Mouse (Mus musculus): ENCODE results near the gene Gm4779.
A peak's percentile ranks its signal among the peaks of the same experiment; 100 is the strongest.
"Not testable (repeated sequence)": the region's sequence is repeated elsewhere in the genome, so short reads cannot be mapped to it uniquely, and the experiment has no call there.

The Gm4779 gene

GRCm38 (mm10) chrX:101794342-101794741 is at the start of gene Gm4779, which contains the start of gene 8030474K03Rik:
Gm4779 (minus strand) TSS chrX:101794423.
8030474K03Rik (plus strand) TSS chrX:101794656.
- no peak for DNase-seq

DNA sequence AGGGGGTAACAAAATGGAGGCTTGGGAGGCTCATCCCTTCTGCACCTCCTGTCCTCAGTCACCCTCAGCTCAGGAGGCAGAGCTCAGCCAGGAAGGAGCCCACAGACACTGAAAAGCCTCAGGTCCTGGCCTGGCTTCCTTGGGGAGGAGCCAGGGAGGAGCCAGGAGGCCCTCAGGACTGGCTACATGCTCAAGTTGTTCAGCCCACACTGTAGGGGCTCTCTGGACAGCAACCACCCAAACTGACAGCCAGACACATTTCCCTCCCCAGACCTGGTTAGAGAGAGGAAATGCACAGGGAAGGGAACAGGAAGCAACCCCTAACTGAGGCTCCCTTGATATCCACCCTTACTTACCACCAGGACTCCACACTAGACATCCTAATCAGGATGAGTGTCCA is 25.8 kb upstream of the Gm4779 start:
- DNase-seq = not testable (repeated sequence)

- peak in 1 of 2 experiments; percentile 8 for DNase-seq
Measured at GRCm38 (mm10) chrX:101819163-101819562, 24.9 kb upstream of the Gm4779 start.

DNA sequence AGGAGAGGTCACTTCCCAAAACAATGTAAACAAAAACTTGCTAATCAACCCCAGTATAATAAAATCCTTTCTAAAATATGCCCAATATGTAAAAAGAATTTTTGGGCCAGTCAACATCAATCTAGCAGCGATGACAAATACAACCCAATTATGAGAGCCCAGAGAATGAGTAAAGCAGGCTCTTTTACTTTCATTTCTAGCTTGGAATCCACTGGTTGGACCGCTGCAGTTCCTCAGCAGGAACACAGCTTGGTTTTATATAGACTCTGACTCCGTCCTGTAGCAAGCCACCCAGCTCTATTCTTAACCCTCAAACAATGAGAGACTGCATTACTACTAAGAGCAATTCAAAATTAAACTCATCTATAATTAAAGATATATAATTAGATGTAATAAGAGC is 17.5 kb upstream of the Gm4779 start:
- DNase-seq = no peak

- DNase-seq = peak in 1 of 2 experiments; percentile 2
Measured at GRCm38 (mm10) chrX:101805512-101805911, 11.3 kb upstream of the Gm4779 start.

DNA sequence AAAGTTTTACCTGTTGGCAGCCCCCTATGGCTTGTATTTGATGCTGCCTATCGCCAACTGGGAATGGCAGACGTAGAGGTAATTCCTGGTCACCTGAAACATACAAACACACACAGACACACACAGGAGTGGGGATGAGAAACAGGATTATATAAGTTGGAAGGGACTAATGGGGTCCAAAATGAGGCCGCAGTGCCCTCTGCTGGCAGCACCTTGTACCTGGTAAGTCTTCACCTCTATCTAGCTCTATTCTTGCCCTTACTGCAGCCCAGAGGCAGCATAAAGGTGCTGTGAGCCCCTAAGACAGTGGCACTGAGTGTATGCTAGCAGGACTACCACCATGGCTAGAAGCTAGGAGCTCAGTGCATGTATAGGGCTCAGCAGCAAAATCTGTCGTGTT is 2.7 kb downstream of the Gm4779 start:
- peak; percentile 42 to 46 for DNase-seq

DNA sequence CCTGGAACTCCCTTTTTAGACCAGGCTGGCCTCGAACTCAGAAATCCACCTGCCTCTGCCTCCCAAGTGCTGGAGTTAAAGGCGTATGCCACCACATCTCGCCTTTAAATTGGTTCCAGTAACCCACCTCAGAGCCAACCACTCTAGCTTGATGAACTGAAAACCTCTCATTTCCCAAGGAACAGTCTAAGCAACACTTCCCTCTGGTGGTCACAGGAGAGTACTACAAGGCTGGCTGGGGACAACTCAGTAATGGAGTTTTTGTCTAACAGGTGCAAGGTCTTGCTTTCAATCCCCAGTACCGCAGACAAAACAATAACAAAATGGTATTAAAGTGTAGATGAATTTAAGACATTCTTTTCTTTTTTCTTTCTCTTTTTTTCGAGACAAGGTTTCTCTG is 22.2 kb downstream of the Gm4779 start:
- peak; percentile 70 to 72 for DNase-seq

DNA sequence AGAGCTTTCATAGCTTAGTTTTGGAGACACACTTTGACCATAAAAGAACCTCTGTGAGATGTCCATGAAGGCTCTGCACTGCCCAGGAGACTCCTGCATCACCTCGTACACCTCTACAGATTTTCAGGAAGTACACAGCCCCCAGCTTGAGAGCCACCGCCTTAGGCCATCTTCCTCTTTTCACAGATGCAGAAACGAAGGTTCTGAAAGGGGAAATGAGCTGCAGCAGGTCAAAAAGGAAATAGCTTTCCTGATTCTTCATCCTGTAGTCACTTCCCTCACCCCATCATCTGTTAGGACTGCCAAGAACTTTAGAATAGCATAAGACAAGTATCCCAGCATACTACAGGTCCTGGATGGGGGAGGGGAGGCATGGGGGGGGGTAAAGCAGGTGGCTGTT is 23.9 kb downstream of the Gm4779 start:
- peak; percentile 44 to 52 for DNase-seq

DNA sequence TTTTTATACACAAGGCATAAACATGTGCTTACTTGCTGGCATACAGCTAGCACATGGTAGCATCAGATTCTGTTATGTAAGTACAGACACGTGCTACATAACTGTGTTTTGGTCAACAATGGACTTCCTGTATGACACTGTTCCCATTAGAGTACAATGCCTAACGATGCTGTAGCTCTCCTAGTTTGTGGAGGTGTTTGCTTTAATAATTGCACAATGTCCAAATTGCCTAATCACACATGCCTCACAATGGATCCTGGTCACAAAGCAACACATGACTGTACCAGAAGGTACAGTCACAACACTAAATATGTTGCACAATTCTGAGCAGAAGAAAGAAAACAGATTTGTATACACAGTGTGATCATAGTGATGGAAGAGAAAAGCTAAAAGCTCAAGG is 24.7 kb downstream of the Gm4779 start:
- DNase-seq = no peak

GRCm38 (mm10) chrX:101767280-101767679 is 26.9 kb downstream of the Gm4779 start:
- no peak for DNase-seq

DNA sequence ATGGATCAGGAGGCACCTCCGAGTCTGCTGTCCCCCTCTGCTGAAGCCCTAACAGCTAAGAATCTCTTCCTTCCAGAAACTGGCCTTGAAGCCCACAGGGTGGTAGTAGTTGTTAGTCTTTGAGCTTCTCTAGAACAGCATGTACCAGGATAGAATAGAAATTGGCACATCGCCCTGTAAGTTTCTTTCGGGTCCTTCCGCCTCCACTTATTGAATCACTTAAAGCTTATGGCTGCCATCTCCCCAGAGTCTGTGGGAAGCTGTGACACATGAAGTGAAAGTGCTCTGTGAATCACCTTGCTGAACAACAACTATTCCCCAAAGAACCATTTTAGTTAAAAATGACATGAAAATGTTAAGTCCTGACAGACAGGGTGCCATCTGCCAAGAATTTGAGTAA is 29.1 kb downstream of the Gm4779 start:
- DNase-seq = no peak

DNA sequence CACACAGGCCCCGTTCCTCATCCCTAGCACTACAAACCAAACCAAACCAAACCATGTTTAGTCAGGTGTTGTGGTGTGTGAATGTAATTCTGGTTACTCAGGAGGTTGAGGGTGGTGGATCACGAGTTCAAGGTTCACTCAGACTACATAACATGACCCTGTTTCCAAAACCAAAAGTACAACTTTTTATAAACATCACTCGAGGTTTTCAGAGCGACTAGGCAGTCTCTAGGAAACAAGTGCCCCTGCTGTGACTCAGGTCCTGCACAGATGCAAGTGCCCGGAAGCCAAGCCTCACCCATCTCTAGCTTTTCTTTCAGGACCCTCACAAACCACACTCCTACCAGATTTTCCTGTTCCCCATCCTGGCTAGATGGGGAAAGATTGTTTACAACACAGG is 29.6 kb downstream of the Gm4779 start:
- no peak for DNase-seq

- DNase-seq = no peak
Measured at GRCm38 (mm10) chrX:101754478-101754877, 39.7 kb downstream of the Gm4779 start.

DNA sequence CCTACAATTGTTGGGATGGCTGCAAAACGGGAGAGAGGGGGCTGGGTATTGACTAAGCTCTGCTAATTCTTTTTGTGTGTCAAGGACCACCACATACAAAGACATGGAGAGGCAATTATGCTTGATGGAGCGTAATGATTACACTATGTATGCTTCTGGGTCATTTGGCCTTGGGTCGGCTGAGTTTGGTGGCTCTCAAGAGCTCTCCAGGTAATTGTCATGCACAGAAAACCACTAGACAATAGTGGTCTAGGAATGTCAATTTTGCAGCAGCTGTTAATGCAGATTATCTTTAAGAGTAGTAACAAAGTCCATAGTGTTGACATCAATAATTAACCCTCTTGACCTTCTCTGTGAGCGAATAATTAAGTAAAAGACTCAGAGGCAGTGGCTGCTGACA is 44.1 kb downstream of the Gm4779 start:
- DNase-seq = no peak

- no peak for DNase-seq
Measured at GRCm38 (mm10) chrX:101741064-101741433, 53.2 kb downstream of the Gm4779 start.

GRCm38 (mm10) chrX:101740335-101741063 is 53.7 kb downstream of the Gm4779 start:
- DNase-seq = no peak

Measured in B cell, adult 2 months (primary cell).